In genomic region chr7:141439140-141439679, GRCm38 (mm10) we compare ENCODE assay signal across 21 mouse cellular contexts. TPM values are rescaled to one million over a fixed set of nuclear protein-coding genes. Genes with fewer than 3 reads are reported as not detected.
A peak's percentile ranks its signal among the peaks of the same experiment; 100 is the strongest.
DNase-seq lines count a peak whose midpoint lies in the region; ATAC-seq and TF ChIP-seq lines count a peak whose summit lies in the region.
"Had no signal": no experiment of that assay in that cellular context is flagged by ENCODE, and none has a peak within 500 bp of the region (broad histone marks: within the 10 kb centered on the region; RNA-seq: fewer than 3 reads in every experiment).

No protein-coding gene starts in this region.

- no peaks in the 10 kb centered on the region for H3K9me3 ChIP-seq in forebrain, embryonic 12.5 days
- no peaks in the 10 kb centered on the region for H3K9me3 ChIP-seq in forebrain, embryonic 14.5 days (replicated peaks; ENCODE audit: control insufficient read depth, low read length)
- H3K9me3 ChIP-seq in limb, embryonic 12.5 days = no peaks in the 10 kb centered on the region
- no peaks in the 10 kb centered on the region for H3K9me3 ChIP-seq in limb, embryonic 10.5 days (replicated peaks)
- no peaks in the 10 kb centered on the region for H3K9me3 ChIP-seq in limb, embryonic 13.5 days
- H3K9me3 ChIP-seq: embryonic facial prominence, embryonic 15.5 days; forebrain, embryonic 10.5 days; heart, embryonic 15.5 days; hindbrain, embryonic 10.5 days; intestine, embryonic 15.5 days had no signal

- H3K27me3 ChIP-seq in forebrain, embryonic 12.5 days = no peaks in the 10 kb centered on the region
- H3K27me3 ChIP-seq in forebrain, embryonic 14.5 days (replicated peaks; ENCODE audit: control insufficient read depth, insufficient read depth, low read length) = no peaks in the 10 kb centered on the region
- H3K27me3 ChIP-seq in limb, embryonic 12.5 days = no peaks in the 10 kb centered on the region
- H3K27me3 ChIP-seq in limb, embryonic 10.5 days (ENCODE audit: low read depth, poor library complexity, severe bottlenecking) = no peaks in the 10 kb centered on the region
- H3K27me3 ChIP-seq in thymus, adult 2 months (ENCODE audit: control insufficient read depth, insufficient read depth, low read length) = no peaks in the 10 kb centered on the region
- no peaks in the 10 kb centered on the region for H3K27me3 ChIP-seq in limb, embryonic 13.5 days
- H3K27me3 ChIP-seq: embryonic facial prominence, embryonic 15.5 days; heart, embryonic 15.5 days; intestine, embryonic 15.5 days had no signal

- peaks cover 39% of the 10 kb centered on the region for H3K36me3 ChIP-seq in forebrain, embryonic 12.5 days (replicated peaks)
- peaks cover 21% of the 10 kb centered on the region for H3K36me3 ChIP-seq in forebrain, embryonic 14.5 days (ENCODE audit: control insufficient read depth, insufficient read depth, low read length)
- H3K36me3 ChIP-seq in limb, embryonic 12.5 days = peaks cover 45% of the 10 kb centered on the region
- peaks cover 52% of the 10 kb centered on the region for H3K36me3 ChIP-seq in limb, embryonic 10.5 days
- no peaks in the 10 kb centered on the region for H3K36me3 ChIP-seq in thymus, adult 2 months (ENCODE audit: control insufficient read depth, insufficient read depth, low read length)
- peaks cover 44% of the 10 kb centered on the region for H3K36me3 ChIP-seq in limb, embryonic 13.5 days

- 96% methylated on average over 10 of the region's 10 CpGs for WGBS in forebrain, embryonic 12.5 days
- WGBS in forebrain, embryonic 14.5 days = 96% methylated on average over 10 of the region's 10 CpGs
- WGBS in limb, embryonic 12.5 days = 96% methylated on average over 10 of the region's 10 CpGs
- WGBS in limb, embryonic 10.5 days = 96% methylated on average over 10 of the region's 10 CpGs
- 98% methylated on average over 10 of the region's 10 CpGs for WGBS in thymus, adult 2 months
- 91% methylated on average over 10 of the region's 10 CpGs for WGBS in limb, embryonic 13.5 days

- no peak for TF ChIP-seq POLR2A in thymus, adult 2 months (IDR thresholded peaks at IDR 0.05; ENCODE audit: control insufficient read depth, extremely low read depth, insufficient read depth, low read length, poor library complexity)

- H3K27ac ChIP-seq in forebrain, embryonic 12.5 days = no peak overlapping the region
- no peak overlapping the region for H3K27ac ChIP-seq in forebrain, embryonic 14.5 days (ENCODE audit: low read depth, low read length)
- H3K27ac ChIP-seq in limb, embryonic 12.5 days = no peak overlapping the region
- no peak overlapping the region for H3K27ac ChIP-seq in limb, embryonic 10.5 days
- H3K27ac ChIP-seq in thymus, adult 2 months (ENCODE audit: control insufficient read depth, insufficient read depth, low read length) = no peak overlapping the region
- H3K27ac ChIP-seq in limb, embryonic 13.5 days = no peak overlapping the region
- H3K27ac ChIP-seq: embryonic facial prominence, embryonic 15.5 days; forebrain, embryonic 10.5 days; gastrocnemius, adult 2 months; heart, adult 2 months; heart, embryonic 15.5 days; hindbrain, embryonic 10.5 days; hindbrain, embryonic 14.5 days; intestine, embryonic 15.5 days had no signal

- no peak for DNase-seq in forebrain, embryonic 14.5 days (ENCODE audit: low spot score)
- DNase-seq in limb, embryonic 10.5 days (ENCODE audit: low spot score) = no peak
- peak; percentile 12 for DNase-seq in thymus, postnatal 4 days
- no peak for DNase-seq in thymus, adult 2 months
- DNase-seq in right cerebral cortex, postnatal 14 days = no peak
- DNase-seq: adrenal gland, adult 2 months; adrenal gland, postnatal 25 days; embryo, embryonic 11 days; gastrocnemius, adult 2 months had no signal

- H3K4me3 ChIP-seq in forebrain, embryonic 12.5 days (replicated peaks) = no peak overlapping the region
- H3K4me3 ChIP-seq in forebrain, embryonic 14.5 days (ENCODE audit: low read depth, low read length) = no peak overlapping the region
- no peak overlapping the region for H3K4me3 ChIP-seq in limb, embryonic 12.5 days (replicated peaks)
- no peak overlapping the region for H3K4me3 ChIP-seq in limb, embryonic 10.5 days
- H3K4me3 ChIP-seq in thymus, adult 2 months (ENCODE audit: control insufficient read depth, insufficient read depth, low read length) = no peak overlapping the region
- H3K4me3 ChIP-seq in limb, embryonic 13.5 days = no peak overlapping the region
- H3K4me3 ChIP-seq: embryonic facial prominence, embryonic 15.5 days; erythroblast, embryonic 14.5 days; forebrain, embryonic 10.5 days; gastrocnemius, adult 2 months; heart, adult 2 months; heart, embryonic 15.5 days; hindbrain, embryonic 10.5 days; intestine, embryonic 15.5 days had no signal

- no peak overlapping the region for H3K4me2 ChIP-seq in forebrain, embryonic 12.5 days
- no peak overlapping the region for H3K4me2 ChIP-seq in forebrain, embryonic 14.5 days (ENCODE audit: low read length)
- no peak overlapping the region for H3K4me2 ChIP-seq in limb, embryonic 12.5 days
- H3K4me2 ChIP-seq in limb, embryonic 13.5 days (replicated peaks) = no peak overlapping the region
- H3K4me2 ChIP-seq: embryonic facial prominence, embryonic 15.5 days; heart, embryonic 11.5 days; heart, embryonic 15.5 days; hindbrain, embryonic 14.5 days; intestine, embryonic 15.5 days had no signal

- ATAC-seq in forebrain, embryonic 12.5 days (ENCODE audit: low FRiP score) = no peak
- no peak for ATAC-seq in forebrain, embryonic 14.5 days
- ATAC-seq in limb, embryonic 12.5 days (ENCODE audit: insufficient number of reproducible peaks, insufficient read depth, low FRiP score, low TSS enrichment, low read depth) = no peak
- no peak for ATAC-seq in limb, embryonic 13.5 days (ENCODE audit: low FRiP score, low read depth)
- ATAC-seq: intestine, embryonic 15.5 days had no signal

- H3K9ac ChIP-seq in forebrain, embryonic 12.5 days = peak overlapping the region; percentile 17; the same call in 1 of the 2 replicates
- no peak overlapping the region for H3K9ac ChIP-seq in forebrain, embryonic 14.5 days (ENCODE audit: low read length)
- H3K9ac ChIP-seq in limb, embryonic 12.5 days (replicated peaks) = peak overlapping the region; percentile 4; the same call in 1 of the 2 replicates
- H3K9ac ChIP-seq in limb, embryonic 13.5 days = 0 out of 2 replicates have a peak overlapping the region, but pooled peaks have one; percentile 35
- H3K9ac ChIP-seq: embryonic facial prominence, embryonic 15.5 days; heart, embryonic 15.5 days; hindbrain, embryonic 14.5 days; intestine, embryonic 15.5 days had no signal

- H3K4me1 ChIP-seq in forebrain, embryonic 12.5 days = peaks cover 60% of the 10 kb centered on the region
- peaks cover 24% of the 10 kb centered on the region for H3K4me1 ChIP-seq in forebrain, embryonic 14.5 days (ENCODE audit: control insufficient read depth, insufficient read depth, low read length)
- H3K4me1 ChIP-seq in limb, embryonic 12.5 days (replicated peaks) = peaks cover 58% of the 10 kb centered on the region
- H3K4me1 ChIP-seq in limb, embryonic 10.5 days = peaks cover 78% of the 10 kb centered on the region
- H3K4me1 ChIP-seq in thymus, adult 2 months (replicated peaks; ENCODE audit: control insufficient read depth, insufficient read depth, low read length) = peaks cover 44% of the 10 kb centered on the region
- H3K4me1 ChIP-seq in limb, embryonic 13.5 days = peaks cover 57% of the 10 kb centered on the region

- TF ChIP-seq CTCF in thymus, adult 2 months (IDR thresholded peaks at IDR 0.05; ENCODE audit: borderline replicate concordance, control insufficient read depth, extremely low read depth, insufficient read depth, low read length, poor library complexity) = no peak

RNA-seq across cellular contexts. Expression of gene Slc25a22, which starts 1.5 kb away (rescaled TPM):
- 57.4 and 60.9 TPM in 2 replicates for polyA plus RNA-seq in forebrain, embryonic 12.5 days (2016; fragmentation: Nextera tagmentation; extraction: Ambion mirVana)
- 56.0 and 81.6 TPM in 2 replicates for polyA plus RNA-seq in forebrain, embryonic 14.5 days (2014; fragmentation: Nextera tagmentation; extraction: Ambion mirVana)
- polyA plus RNA-seq in limb, embryonic 12.5 days (2016; fragmentation: Nextera tagmentation; extraction: Ambion mirVana) = 33.1 and 38.3 TPM in 2 replicates
- 43.6 and 48.3 TPM in 2 replicates for polyA plus RNA-seq in limb, embryonic 10.5 days (2016; fragmentation: Nextera tagmentation; extraction: Ambion mirVana)
- 114 and 128 TPM in 2 replicates for polyA plus RNA-seq in thymus, adult 2 months (2012; rRNA removed)
- 38.8 and 39.3 TPM in 2 replicates for polyA plus RNA-seq in limb, embryonic 13.5 days (2015; fragmentation: Nextera tagmentation; extraction: Ambion mirVana)

RNA-seq across cellular contexts. Expression of gene Pidd1, which starts 4.6 kb away (rescaled TPM):
- 16.9 and 18.8 TPM in 2 replicates for polyA plus RNA-seq in forebrain, embryonic 12.5 days (2016; fragmentation: Nextera tagmentation; extraction: Ambion mirVana)
- 5.4 and 5.6 TPM in 2 replicates for polyA plus RNA-seq in forebrain, embryonic 14.5 days (2014; fragmentation: Nextera tagmentation; extraction: Ambion mirVana)
- 16.4 and 19.2 TPM in 2 replicates for polyA plus RNA-seq in limb, embryonic 12.5 days (2016; fragmentation: Nextera tagmentation; extraction: Ambion mirVana)
- 26.8 and 30.0 TPM in 2 replicates for polyA plus RNA-seq in limb, embryonic 10.5 days (2016; fragmentation: Nextera tagmentation; extraction: Ambion mirVana)
- polyA plus RNA-seq in thymus, adult 2 months (2012; rRNA removed) = 109 and 133 TPM in 2 replicates
- 11.7 and 12.0 TPM in 2 replicates for polyA plus RNA-seq in limb, embryonic 13.5 days (2015; fragmentation: Nextera tagmentation; extraction: Ambion mirVana)

RNA-seq across cellular contexts. Expression of gene Rplp2, which starts 8.0 kb away (rescaled TPM):
- 950 and 986 TPM in 2 replicates for polyA plus RNA-seq in forebrain, embryonic 12.5 days (2016; fragmentation: Nextera tagmentation; extraction: Ambion mirVana)
- 740 and 845 TPM in 2 replicates for polyA plus RNA-seq in forebrain, embryonic 14.5 days (2014; fragmentation: Nextera tagmentation; extraction: Ambion mirVana)
- polyA plus RNA-seq in limb, embryonic 12.5 days (2016; fragmentation: Nextera tagmentation; extraction: Ambion mirVana) = 1,204 and 1,293 TPM in 2 replicates
- 1,138 and 1,369 TPM in 2 replicates for polyA plus RNA-seq in limb, embryonic 10.5 days (2016; fragmentation: Nextera tagmentation; extraction: Ambion mirVana)
- polyA plus RNA-seq in thymus, adult 2 months (2012; rRNA removed) = 674 and 750 TPM in 2 replicates
- polyA plus RNA-seq in limb, embryonic 13.5 days (2015; fragmentation: Nextera tagmentation; extraction: Ambion mirVana) = 1,214 and 1,220 TPM in 2 replicates

RNA-seq across cellular contexts. Expression of gene Cend1, which starts 9.9 kb away (rescaled TPM):
- polyA plus RNA-seq in forebrain, embryonic 12.5 days (2016; fragmentation: Nextera tagmentation; extraction: Ambion mirVana) = 20.5 and 22.5 TPM in 2 replicates
- polyA plus RNA-seq in forebrain, embryonic 14.5 days (2014; fragmentation: Nextera tagmentation; extraction: Ambion mirVana) = 21.3 and 25.1 TPM in 2 replicates
- polyA plus RNA-seq in limb, embryonic 12.5 days (2016; fragmentation: Nextera tagmentation; extraction: Ambion mirVana) = 5.6 and 6.3 TPM in 2 replicates
- 6.0 and 8.8 TPM in 2 replicates for polyA plus RNA-seq in limb, embryonic 10.5 days (2016; fragmentation: Nextera tagmentation; extraction: Ambion mirVana)
- 0.43 and 0.63 TPM in 2 replicates for polyA plus RNA-seq in thymus, adult 2 months (2012; rRNA removed)
- polyA plus RNA-seq in limb, embryonic 13.5 days (2015; fragmentation: Nextera tagmentation; extraction: Ambion mirVana) = 5.1 and 5.2 TPM in 2 replicates
- polyA plus RNA-seq: erythroblast, embryonic 14.5 days had no signal

RNA-seq across cellular contexts. Expression of gene Pnpla2, which starts 15.8 kb away (rescaled TPM):
- 16.2 and 18.3 TPM in 2 replicates for polyA plus RNA-seq in forebrain, embryonic 12.5 days (2016; fragmentation: Nextera tagmentation; extraction: Ambion mirVana)
- polyA plus RNA-seq in forebrain, embryonic 14.5 days (2014; fragmentation: Nextera tagmentation; extraction: Ambion mirVana) = 16.3 and 20.5 TPM in 2 replicates
- 13.7 and 14.9 TPM in 2 replicates for polyA plus RNA-seq in limb, embryonic 12.5 days (2016; fragmentation: Nextera tagmentation; extraction: Ambion mirVana)
- polyA plus RNA-seq in limb, embryonic 10.5 days (2016; fragmentation: Nextera tagmentation; extraction: Ambion mirVana) = 11.6 and 12.4 TPM in 2 replicates
- polyA plus RNA-seq in thymus, adult 2 months (2012; rRNA removed) = 256 and 296 TPM in 2 replicates
- 13.9 and 14.7 TPM in 2 replicates for polyA plus RNA-seq in limb, embryonic 13.5 days (2015; fragmentation: Nextera tagmentation; extraction: Ambion mirVana)
